Mouse (Mus musculus): ENCODE results near the gene Grik5. TPM values are rescaled to one million over a fixed set of nuclear protein-coding genes. Genes with fewer than 3 reads are reported as not detected.

The Grik5 gene
- polyA plus RNA-seq, 1 experiment from 2014 or later: 19.4 TPM

- H3K4me3 ChIP-seq (replicated peaks): no peak overlapping the region
- H3K4me1 ChIP-seq (replicated peaks): peaks cover 5% of the 10 kb centered on the region; the same call in 1 of the 2 replicates
- no peaks in the 10 kb centered on the region for H3K9me3 ChIP-seq
- no peaks in the 10 kb centered on the region for H3K27me3 ChIP-seq
- H3K27ac ChIP-seq: no peak overlapping the region
- peaks cover 51% of the 10 kb centered on the region for H3K36me3 ChIP-seq
- no peak overlapping the region for H3K4me2 ChIP-seq (replicated peaks)
- WGBS: 73% methylated on average over 3 of the region's 3 CpGs
- ATAC-seq: no peak
- no peak overlapping the region for H3K9ac ChIP-seq (replicated peaks)
Measured at GRCm38 (mm10) chr7:25098169-25098568, 26.0 kb upstream of the Grik5 start.

DNA sequence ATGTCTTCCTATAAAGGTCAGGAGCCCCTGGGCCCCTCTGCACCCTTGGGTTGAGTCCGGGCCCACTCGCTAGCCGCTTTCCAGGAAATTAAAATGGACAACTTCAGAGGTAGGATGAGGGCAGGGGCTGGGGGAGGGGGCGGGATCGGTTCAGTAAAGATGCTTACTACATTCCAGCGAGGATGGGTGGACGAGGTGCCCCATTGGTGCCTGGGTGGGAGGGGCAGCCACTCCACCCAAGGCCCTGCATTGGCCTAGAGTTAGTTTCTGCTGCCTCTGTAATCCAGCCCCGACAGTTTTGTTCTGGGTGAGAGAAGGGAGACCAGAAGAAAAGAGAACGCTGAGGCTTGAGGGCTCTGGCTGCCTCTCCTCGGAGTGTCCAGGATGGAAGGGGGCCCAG, 17.7 kb upstream of the Grik5 start:
- Histone ChIP-seq H3K9me3 (no peaks in the 10 kb centered on the region), H3K4me3 (replicated peaks) (no peak overlapping the region), H3K9ac (replicated peaks) (no peak overlapping the region; the same call in 1 of the 2 replicates), H3K36me3 (peaks cover 41% of the 10 kb centered on the region), H3K27me3 (no peaks in the 10 kb centered on the region), H3K4me2 (replicated peaks) (no peak overlapping the region), H3K4me1 (replicated peaks) (peaks cover 26% of the 10 kb centered on the region), H3K27ac (no peak overlapping the region)
- ATAC-seq: no peak
- WGBS: 21% methylated on average over 10 of the region's 10 CpGs

- H3K4me1 ChIP-seq (replicated peaks): peaks cover 26% of the 10 kb centered on the region
- no peak overlapping the region for H3K9ac ChIP-seq (replicated peaks)
- no peak overlapping the region for H3K27ac ChIP-seq
- 38% methylated on average over 11 of the region's 11 CpGs for WGBS
- H3K4me3 ChIP-seq (replicated peaks): no peak overlapping the region
- peaks cover 45% of the 10 kb centered on the region for H3K36me3 ChIP-seq
- no peaks in the 10 kb centered on the region for H3K9me3 ChIP-seq
- H3K27me3 ChIP-seq: no peaks in the 10 kb centered on the region
- ATAC-seq: peak; percentile 20; the same call in 1 of the 2 replicates
- H3K4me2 ChIP-seq (replicated peaks): no peak overlapping the region
Measured at GRCm38 (mm10) chr7:25088968-25089367, 16.8 kb upstream of the Grik5 start.

GRCm38 (mm10) chr7:25088531-25088930, 16.4 kb upstream of the Grik5 start:
- no peak overlapping the region for H3K4me3 ChIP-seq (replicated peaks)
- 10% methylated on average over 10 of the region's 10 CpGs for WGBS
- peaks cover 25% of the 10 kb centered on the region for H3K4me1 ChIP-seq (replicated peaks)
- no peak for ATAC-seq
- peaks cover 46% of the 10 kb centered on the region for H3K36me3 ChIP-seq
- H3K9ac ChIP-seq (replicated peaks): no peak overlapping the region
- H3K4me2 ChIP-seq (replicated peaks): no peak overlapping the region
- no peak overlapping the region for H3K27ac ChIP-seq
- H3K27me3 ChIP-seq: no peaks in the 10 kb centered on the region
- H3K9me3 ChIP-seq: no peaks in the 10 kb centered on the region

- WGBS: 40% methylated on average over 5 of the region's 5 CpGs
- Histone ChIP-seq H3K9me3 (no peaks in the 10 kb centered on the region), H3K27me3 (no peaks in the 10 kb centered on the region), H3K27ac (no peak overlapping the region), H3K4me3 (replicated peaks) (no peak overlapping the region), H3K4me1 (replicated peaks) (peaks cover 20% of the 10 kb centered on the region), H3K36me3 (peaks cover 46% of the 10 kb centered on the region), H3K4me2 (replicated peaks) (no peak overlapping the region), H3K9ac (replicated peaks) (no peak overlapping the region)
- ATAC-seq: no peak
Measured at GRCm38 (mm10) chr7:25087972-25088371, 15.8 kb upstream of the Grik5 start.

GRCm38 (mm10) chr7:25087256-25087912, 15.2 kb upstream of the Grik5 start:
- H3K4me1 ChIP-seq (replicated peaks): peaks cover 20% of the 10 kb centered on the region
- H3K9ac ChIP-seq (replicated peaks): no peak overlapping the region
- H3K4me2 ChIP-seq (replicated peaks): no peak overlapping the region
- peak; percentile 44; the same call in 1 of the 2 replicates for ATAC-seq
- H3K4me3 ChIP-seq (replicated peaks): no peak overlapping the region
- H3K27me3 ChIP-seq: no peaks in the 10 kb centered on the region
- WGBS: 51% methylated on average over 10 of the region's 10 CpGs
- H3K9me3 ChIP-seq: no peaks in the 10 kb centered on the region
- peak overlapping the region; percentile 28; the same call in 1 of the 2 replicates for H3K27ac ChIP-seq
- H3K36me3 ChIP-seq: peaks cover 46% of the 10 kb centered on the region

GRCm38 (mm10) chr7:25086656-25087055, 14.5 kb upstream of the Grik5 start:
- H3K9me3 ChIP-seq: no peaks in the 10 kb centered on the region
- WGBS: 50% methylated on average over 3 of the region's 3 CpGs
- no peak for ATAC-seq

GRCm38 (mm10) chr7:25084621-25085020, 12.5 kb upstream of the Grik5 start:
- peak overlapping the region; percentile 4; the same call in 1 of the 2 replicates for H3K27ac ChIP-seq
- no peaks in the 10 kb centered on the region for H3K27me3 ChIP-seq
- ATAC-seq: no peak
- H3K36me3 ChIP-seq: peaks cover 63% of the 10 kb centered on the region
- 90% methylated on average over 5 of the region's 5 CpGs for WGBS
- H3K4me3 ChIP-seq (replicated peaks): no peak overlapping the region
- H3K9ac ChIP-seq (replicated peaks): 0 out of 2 replicates have a peak overlapping the region, but pooled peaks have one; percentile 0
- peaks cover 19% of the 10 kb centered on the region for H3K4me1 ChIP-seq (replicated peaks)
- H3K4me2 ChIP-seq (replicated peaks): no peak overlapping the region
- no peaks in the 10 kb centered on the region for H3K9me3 ChIP-seq

More at GRCm38 (mm10) chr7:25086656-25087055, 14.5 kb upstream of the Grik5 start:
- Histone ChIP-seq H3K9ac (replicated peaks) (no peak overlapping the region), H3K4me3 (replicated peaks) (no peak overlapping the region), H3K27ac (no peak overlapping the region), H3K4me2 (replicated peaks) (no peak overlapping the region), H3K4me1 (replicated peaks) (peaks cover 20% of the 10 kb centered on the region), H3K27me3 (no peaks in the 10 kb centered on the region), H3K36me3 (peaks cover 49% of the 10 kb centered on the region)

- Histone ChIP-seq H3K27me3 (no peaks in the 10 kb centered on the region), H3K36me3 (peaks cover 67% of the 10 kb centered on the region), H3K4me3 (replicated peaks) (no peak overlapping the region), H3K4me2 (replicated peaks) (no peak overlapping the region), H3K9ac (replicated peaks) (no peak overlapping the region), H3K9me3 (no peaks in the 10 kb centered on the region), H3K27ac (no peak overlapping the region), H3K4me1 (replicated peaks) (peaks cover 25% of the 10 kb centered on the region)
- WGBS: 86% methylated on average over 4 of the region's 4 CpGs
- no peak for ATAC-seq
Measured at GRCm38 (mm10) chr7:25082510-25082909, 10.4 kb upstream of the Grik5 start.

- Histone ChIP-seq H3K4me3 (replicated peaks) (no peak overlapping the region; the same call in 1 of the 2 replicates), H3K9me3 (no peaks in the 10 kb centered on the region), H3K9ac (replicated peaks) (no peak overlapping the region), H3K4me2 (replicated peaks) (no peak overlapping the region), H3K4me1 (replicated peaks) (peaks cover 33% of the 10 kb centered on the region), H3K27me3 (no peaks in the 10 kb centered on the region), H3K36me3 (peaks cover 61% of the 10 kb centered on the region), H3K27ac (no peak overlapping the region)
- ATAC-seq: no peak
- WGBS: 95% methylated on average over 13 of the region's 13 CpGs
Measured at GRCm38 (mm10) chr7:25080431-25080830, 8.3 kb upstream of the Grik5 start.

- Histone ChIP-seq H3K27me3 (no peaks in the 10 kb centered on the region), H3K9ac (replicated peaks) (no peak overlapping the region), H3K4me2 (replicated peaks) (no peak overlapping the region), H3K27ac (no peak overlapping the region), H3K4me1 (replicated peaks) (peaks cover 37% of the 10 kb centered on the region), H3K36me3 (peaks cover 53% of the 10 kb centered on the region), H3K9me3 (no peaks in the 10 kb centered on the region), H3K4me3 (replicated peaks) (no peak overlapping the region)
- 84% methylated on average over 12 of the region's 12 CpGs for WGBS
- no peak for ATAC-seq
Measured at GRCm38 (mm10) chr7:25079496-25080026, 7.4 kb upstream of the Grik5 start.

DNA sequence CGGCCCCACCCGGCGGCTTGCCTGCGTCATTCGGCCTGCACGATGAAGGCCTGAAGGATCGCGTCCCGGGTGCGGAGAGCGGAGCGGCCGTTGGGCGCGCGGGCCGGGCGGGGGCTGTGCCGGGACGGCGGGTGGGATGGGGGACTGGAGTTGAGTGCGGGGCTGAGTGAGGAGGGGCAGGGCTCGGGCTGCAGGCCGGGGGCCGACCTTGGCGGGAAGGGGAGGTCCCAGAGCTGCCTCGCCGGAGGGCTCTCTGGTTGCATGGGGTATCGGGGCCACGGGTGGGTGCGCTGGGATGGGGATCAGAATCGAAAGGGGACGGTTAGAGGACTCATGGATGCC, 5.2 kb upstream of the Grik5 start:
- WGBS: under 1% methylated on average over 33 of the region's 33 CpGs
- Histone ChIP-seq H3K27me3 (no peaks in the 10 kb centered on the region), H3K4me2 (replicated peaks) (peak overlapping the region; percentile 81), H3K27ac (peak overlapping the region; percentile 97), H3K4me1 (replicated peaks) (peaks cover 50% of the 10 kb centered on the region), H3K36me3 (peaks cover 31% of the 10 kb centered on the region), H3K4me3 (replicated peaks) (peak overlapping the region; percentile 92), H3K9me3 (no peaks in the 10 kb centered on the region), H3K9ac (replicated peaks) (peak overlapping the region; percentile 97)
- ATAC-seq: no peak

Measured in midbrain, embryonic 13.5 days (tissue).